Mouse (Mus musculus) intestine, embryonic 14.5 days (tissue): ENCODE data around the gene Gcc1. TPM values are rescaled to one million over a fixed set of nuclear protein-coding genes. Genes with fewer than 3 reads are reported as not detected.

Experiments
- ATAC-seq: fragments of 200-750 bp; cut with Nextera tagmentation; replicated peaks from 2 replicates; pipeline ENCODE4 v1.8.0; 2017; ENCODE audit warnings: low read depth, moderate number of reproducible peaks, moderate TSS enrichment, moderate library complexity; ENCODE audit not compliant: low FRiP score, low TSS enrichment
- DNase-seq: peaks from one replicate; pipeline ENCODE4 v3.0.0-alpha.2; 2018; ENCODE audit warnings: low spot score
- H3K27ac ChIP-seq: fragments of 300-500 bp; sonication (generic); 2 replicates; pipeline ENCODE4 v1.5.1; 2014; ENCODE audit warnings: low read depth, mild to moderate bottlenecking, control low read depth
- H3K27me3 ChIP-seq: fragments of 300-500 bp; sonication (generic); replicated peaks from 2 replicates; pipeline ENCODE4 v1.6.1; 2014; ENCODE audit warnings: low read length, control low read depth; ENCODE audit not compliant: control insufficient read depth, insufficient read depth
- H3K36me3 ChIP-seq: fragments of 300-500 bp; sonication (generic); 2 replicates; pipeline ENCODE4 v1.6.1; 2014; ENCODE audit warnings: low read length, control low read depth; ENCODE audit not compliant: control insufficient read depth, insufficient read depth
- H3K4me1 ChIP-seq: fragments of 300-500 bp; sonication (generic); replicated peaks from 2 replicates; pipeline ENCODE4 v1.6.1; 2014; ENCODE audit warnings: low read length, control low read depth, mixed read lengths; ENCODE audit not compliant: control insufficient read depth, insufficient read depth
- H3K4me2 ChIP-seq: fragments of 300-500 bp; sonication (generic); 2 replicates; pipeline ENCODE4 v1.6.1; 2014; ENCODE audit warnings: low read length
- H3K4me3 ChIP-seq: fragments of 300-500 bp; sonication (generic); 2 replicates; pipeline ENCODE4 v1.5.1; 2014; ENCODE audit warnings: low read depth, low read length, control low read depth, mixed read lengths
- H3K9ac ChIP-seq: fragments of 300-500 bp; sonication (generic); 2 replicates; pipeline ENCODE4 v1.6.1; 2014; ENCODE audit warnings: mild to moderate bottlenecking, low read length
- H3K9me3 ChIP-seq: fragments of 300-500 bp; sonication (generic); 2 replicates; pipeline ENCODE4 v1.6.1; 2016; ENCODE audit warnings: low read length, control low read depth; ENCODE audit not compliant: control insufficient read depth
- WGBS: fragments of 180-500 bp; shearing (Covaris S2); extraction: QIAGEN DNeasy Blood & Tissue Kit; methylation state at CpG from one replicate; pipeline ENCODE4 v1.1.7; 2014; 5-methylcytosine and 5-hydroxymethylcytosine counted together
- polyA plus RNA-seq: library from polyadenylated mRNA; unstranded; fragments of >200 nt; fragmentation: Nextera tagmentation; extraction: Ambion mirVana; gene quantifications from 2 replicates; pipeline ENCODE4 v1.2.1, GENCODE M21; 2014

The Gcc1 gene
- polyA plus RNA-seq, 1 experiment from 2014 or later = 7.2 TPM

GRCm38 (mm10) chr6:28427096-28427839 is 922 bp downstream of the Gcc1 start, which contains the start of gene Fscn3:
TSS of gene Fscn3 (plus strand) at chr6:28427789.
- Histone ChIP-seq H3K27me3 (no peaks in the 10 kb centered on the region), H3K9me3 (no peaks in the 10 kb centered on the region), H3K36me3 (peaks cover 18% of the 10 kb centered on the region), H3K4me3 (no peak within 1 kb of the TSS), H3K4me2 (no peak within 1 kb of the TSS), H3K4me1 (peaks cover 10% of the 10 kb centered on the region; the same call in 1 of the 2 replicates), H3K27ac (no peak within 1 kb of the TSS), H3K9ac (no peak within 1 kb of the TSS)
- no peak for ATAC-seq
- DNase-seq = no peak
- 83% methylated on average over 3 of the region's 3 CpGs for WGBS

GRCm38 (mm10) chr6:28425019-28425418 is 3.2 kb downstream of the Gcc1 start:
- no peak overlapping the region for H3K4me3 ChIP-seq
- H3K36me3 ChIP-seq = peaks cover 18% of the 10 kb centered on the region
- H3K9me3 ChIP-seq = no peaks in the 10 kb centered on the region
- no peak overlapping the region for H3K27ac ChIP-seq
- H3K27me3 ChIP-seq = no peaks in the 10 kb centered on the region
- ATAC-seq (no peak), DNase-seq (no peak)
- no peak overlapping the region for H3K9ac ChIP-seq
- H3K4me1 ChIP-seq = peaks cover 24% of the 10 kb centered on the region
- WGBS = 81% methylated on average over 6 of the region's 6 CpGs
- peak overlapping the region; percentile 62; the same call in 1 of the 2 replicates for H3K4me2 ChIP-seq

- peaks cover 19% of the 10 kb centered on the region for H3K36me3 ChIP-seq
- peak overlapping the region; percentile 81 for H3K27ac ChIP-seq
- H3K4me3 ChIP-seq = peak overlapping the region; percentile 97
- DNase-seq (peak; percentile 83), ATAC-seq (peak; percentile 45)
- peak overlapping the region; percentile 62 for H3K4me2 ChIP-seq
- H3K9ac ChIP-seq = peak overlapping the region; percentile 93
- WGBS = 8% methylated on average over 44 of the region's 46 CpGs
- no peaks in the 10 kb centered on the region for H3K9me3 ChIP-seq
- H3K27me3 ChIP-seq = no peaks in the 10 kb centered on the region
- peaks cover 30% of the 10 kb centered on the region for H3K4me1 ChIP-seq
These were observed 4.2 kb downstream of the Gcc1 start for GRCm38 (mm10) chr6:28423767-28424695.

GRCm38 (mm10) chr6:28423313-28423712 is 4.9 kb downstream of the Gcc1 start, which contains the start of gene Arf5:
TSS of gene Arf5 (plus strand) at chr6:28423560.
- ATAC-seq = peak; percentile 63
- no peaks in the 10 kb centered on the region for H3K9me3 ChIP-seq
- peak; percentile 98 for DNase-seq
- H3K4me3 ChIP-seq = peak within 1 kb of the TSS; percentile 97
- WGBS = under 1% methylated on average over 27 of the region's 42 CpGs
- H3K27me3 ChIP-seq = no peaks in the 10 kb centered on the region
- peaks cover 26% of the 10 kb centered on the region for H3K36me3 ChIP-seq
- H3K4me2 ChIP-seq = peak within 1 kb of the TSS; percentile 62
- peaks cover 30% of the 10 kb centered on the region for H3K4me1 ChIP-seq
- peak within 1 kb of the TSS; percentile 81 for H3K27ac ChIP-seq
- H3K9ac ChIP-seq = peak within 1 kb of the TSS; percentile 93

GRCm38 (mm10) chr6:28422651-28423290 is 5.4 kb downstream of the Gcc1 start:
- no peak for DNase-seq
- Histone ChIP-seq H3K9ac (no peak overlapping the region), H3K9me3 (no peaks in the 10 kb centered on the region), H3K27me3 (no peaks in the 10 kb centered on the region), H3K27ac (no peak overlapping the region), H3K36me3 (peaks cover 31% of the 10 kb centered on the region), H3K4me2 (peak overlapping the region; percentile 62), H3K4me1 (peaks cover 30% of the 10 kb centered on the region), H3K4me3 (peak overlapping the region; percentile 97; the same call in 1 of the 2 replicates)
- ATAC-seq = peak; percentile 1; the same call in 1 of the 2 replicates
- WGBS = 72% methylated on average over 15 of the region's 15 CpGs

GRCm38 (mm10) chr6:28421469-28422000 is 6.7 kb downstream of the Gcc1 start:
- Histone ChIP-seq H3K27me3 (no peaks in the 10 kb centered on the region), H3K9ac (peak overlapping the region; percentile 68), H3K4me3 (peak overlapping the region; percentile 74), H3K9me3 (no peaks in the 10 kb centered on the region), H3K4me1 (peaks cover 30% of the 10 kb centered on the region), H3K4me2 (peak overlapping the region; percentile 73), H3K36me3 (peaks cover 38% of the 10 kb centered on the region), H3K27ac (peak overlapping the region; percentile 60)
- DNase-seq (peak; percentile 99), ATAC-seq (peak; percentile 90)
- under 1% methylated on average over 27 of the region's 27 CpGs for WGBS

- ATAC-seq (no peak), DNase-seq (peak; percentile 54)
- Histone ChIP-seq H3K27ac (peak overlapping the region; percentile 60; the same call in 1 of the 2 replicates), H3K9me3 (no peaks in the 10 kb centered on the region), H3K4me2 (peak overlapping the region; percentile 73), H3K9ac (peak overlapping the region; percentile 68), H3K4me1 (peaks cover 30% of the 10 kb centered on the region), H3K4me3 (peak overlapping the region; percentile 74), H3K27me3 (no peaks in the 10 kb centered on the region), H3K36me3 (peaks cover 33% of the 10 kb centered on the region)
- 20% methylated on average over 13 of the region's 13 CpGs for WGBS
These were observed 7.3 kb downstream of the Gcc1 start for GRCm38 (mm10) chr6:28420865-28421264.

GRCm38 (mm10) chr6:28420361-28420760 is 7.8 kb downstream of the Gcc1 start:
- 78% methylated on average over 17 of the region's 17 CpGs for WGBS
- no peak overlapping the region for H3K27ac ChIP-seq
- no peaks in the 10 kb centered on the region for H3K9me3 ChIP-seq
- H3K9ac ChIP-seq = no peak overlapping the region; the same call in 1 of the 2 replicates
- peak overlapping the region; percentile 73 for H3K4me2 ChIP-seq
- H3K36me3 ChIP-seq = peaks cover 33% of the 10 kb centered on the region
- peak overlapping the region; percentile 74 for H3K4me3 ChIP-seq
- no peaks in the 10 kb centered on the region for H3K27me3 ChIP-seq
- peaks cover 30% of the 10 kb centered on the region for H3K4me1 ChIP-seq
- no peak for ATAC-seq
- no peak for DNase-seq
